Mouse (Mus musculus) limb, embryonic 14.5 days (tissue): Measurements from ENCODE around the gene Foxb2. TPM values are rescaled to one million over a fixed set of nuclear protein-coding genes. Genes with fewer than 3 reads are reported as not detected.

Source experiments
- ATAC-seq: fragments of 200-750 bp; cut with Nextera tagmentation; 2 replicates; pipeline ENCODE4 v1.8.0; 2017; ENCODE audit warnings: low read depth, moderate number of reproducible peaks, moderate TSS enrichment; ENCODE audit not compliant: low FRiP score
- DNase-seq: peaks from one replicate; pipeline ENCODE4 v3.0.0-alpha.2; 2015; ENCODE audit warnings: low spot score
- H3K27ac ChIP-seq: fragments of 300-500 bp; sonication (generic); replicated peaks from 2 replicates; pipeline ENCODE4 v1.5.1; 2014; ENCODE audit warnings: low read depth, mild to moderate bottlenecking, low read length, moderate library complexity, mixed read lengths
- H3K27me3 ChIP-seq: fragments of 300-500 bp; sonication (generic); 2 replicates; pipeline ENCODE4 v1.6.1; 2014; ENCODE audit warnings: low read length, mixed read lengths; ENCODE audit not compliant: control insufficient read depth, insufficient read depth
- H3K36me3 ChIP-seq: fragments of 300-500 bp; sonication (generic); 2 replicates; pipeline ENCODE4 v1.6.1; 2014; ENCODE audit warnings: mild to moderate bottlenecking, low read length, moderate library complexity, mixed read lengths; ENCODE audit not compliant: control insufficient read depth, insufficient read depth
- H3K4me1 ChIP-seq: fragments of 300-500 bp; sonication (generic); 2 replicates; pipeline ENCODE4 v1.6.1; 2014; ENCODE audit warnings: antibody characterized with exemption, low read length, mixed read lengths; ENCODE audit not compliant: control insufficient read depth, insufficient read depth
- H3K4me2 ChIP-seq: fragments of 300-500 bp; sonication (generic); replicated peaks from 2 replicates; pipeline ENCODE4 v1.6.1; 2014; ENCODE audit warnings: low read depth, mild to moderate bottlenecking, low read length, moderate library complexity; ENCODE audit not compliant: severe bottlenecking
- H3K4me3 ChIP-seq: fragments of 300-500 bp; sonication (generic); replicated peaks from 2 replicates; pipeline ENCODE4 v1.5.1; 2014; ENCODE audit warnings: low read length
- H3K9ac ChIP-seq: fragments of 300-500 bp; sonication (generic); 2 replicates; pipeline ENCODE4 v1.6.1; 2014; ENCODE audit warnings: mild to moderate bottlenecking, low read depth, low read length, moderate library complexity; ENCODE audit not compliant: severe bottlenecking
- H3K9me3 ChIP-seq: fragments of 300-500 bp; sonication (generic); 2 replicates; pipeline ENCODE4 v1.6.1; 2016; ENCODE audit warnings: low read length; ENCODE audit not compliant: control insufficient read depth
- POLR2A ChIP-seq: fragments of 200-500 bp; IDR thresholded peaks from 2 replicates; pipeline ENCODE4 v1.8.0; 2012; ENCODE audit warnings: inconsistent platforms, mild to moderate bottlenecking, moderate library complexity, borderline replicate concordance; ENCODE audit not compliant: insufficient read depth, insufficient read length; ENCODE audit errors: extremely low read depth
- WGBS: fragments of 180-500 bp; shearing (Covaris S2); extraction: QIAGEN DNeasy Blood & Tissue Kit; methylation state at CpG from one replicate; pipeline ENCODE4 v1.1.7; 2014; 5-methylcytosine and 5-hydroxymethylcytosine counted together
- polyA plus RNA-seq, 2 experiments: library from polyadenylated mRNA; depleted of rRNA in 1 of 2; stranded (reverse) in 1 of 2; unstranded in 1 of 2; fragments of >200 nt; fragmentation: Nextera tagmentation in 1 of 2; extraction: Ambion mirVana in 1 of 2; gene quantifications; 2 replicates each; pipeline versions ENCODE4 v1.2.1 to v1.2.3; 2012 to 2014

Foxb2 gene
- polyA plus RNA-seq, 2 experiments = 0.11 TPM; not detected in 1

- Histone ChIP-seq H3K9ac (no peak overlapping the region), H3K27me3 (no peaks in the 10 kb centered on the region), H3K36me3 (no peaks in the 10 kb centered on the region), H3K4me3 (no peak overlapping the region), H3K9me3 (no peaks in the 10 kb centered on the region), H3K27ac (no peak overlapping the region), H3K4me2 (no peak overlapping the region), H3K4me1 (no peaks in the 10 kb centered on the region)
- no peak for TF ChIP-seq POLR2A
- ATAC-seq = no peak
- WGBS = 27% methylated on average over 9 of the region's 9 CpGs
- DNase-seq = no peak
Observed at GRCm38 (mm10) chr19:16841516-16842249, 31.9 kb downstream of the Foxb2 start.

GRCm38 (mm10) chr19:16841001-16841400 is 32.6 kb downstream of the Foxb2 start:
- DNase-seq (no peak), ATAC-seq (no peak)
- no peak overlapping the region for H3K27ac ChIP-seq
- no peaks in the 10 kb centered on the region for H3K27me3 ChIP-seq
- H3K4me1 ChIP-seq = no peaks in the 10 kb centered on the region
- H3K9me3 ChIP-seq = no peaks in the 10 kb centered on the region
- WGBS = 73% methylated on average over 8 of the region's 8 CpGs
- H3K4me3 ChIP-seq = no peak overlapping the region
- H3K36me3 ChIP-seq = no peaks in the 10 kb centered on the region
- H3K4me2 ChIP-seq = no peak overlapping the region
- H3K9ac ChIP-seq = no peak overlapping the region
- TF ChIP-seq POLR2A = no peak

- no peak for DNase-seq
- no peak overlapping the region for H3K4me2 ChIP-seq
- no peaks in the 10 kb centered on the region for H3K9me3 ChIP-seq
- no peak overlapping the region for H3K27ac ChIP-seq
- no peak for TF ChIP-seq POLR2A
- no peaks in the 10 kb centered on the region for H3K36me3 ChIP-seq
- no peaks in the 10 kb centered on the region for H3K27me3 ChIP-seq
- ATAC-seq = no peak
- WGBS = 61% methylated on average over 5 of the region's 5 CpGs
- H3K4me1 ChIP-seq = no peaks in the 10 kb centered on the region
- H3K9ac ChIP-seq = no peak overlapping the region
- H3K4me3 ChIP-seq = no peak overlapping the region
Observed at GRCm38 (mm10) chr19:16827657-16828056, 45.9 kb downstream of the Foxb2 start.

- no peak overlapping the region for H3K4me2 ChIP-seq
- no peaks in the 10 kb centered on the region for H3K4me1 ChIP-seq
- H3K9me3 ChIP-seq = no peaks in the 10 kb centered on the region
- no peaks in the 10 kb centered on the region for H3K36me3 ChIP-seq
- ATAC-seq (no peak), DNase-seq (no peak)
- no peak overlapping the region for H3K9ac ChIP-seq
- no peak for TF ChIP-seq POLR2A
- no peak overlapping the region for H3K27ac ChIP-seq
- 64% methylated on average over 5 of the region's 5 CpGs for WGBS
- H3K27me3 ChIP-seq = no peaks in the 10 kb centered on the region
- no peak overlapping the region for H3K4me3 ChIP-seq
Observed at GRCm38 (mm10) chr19:16825228-16825627, 48.4 kb downstream of the Foxb2 start.

Other genes with a start within 250 kb of the Foxb2 start
- gene Vps13a, start 92.9 kb downstream of the Foxb2 start, polyA plus RNA-seq (2012; rRNA removed) = 6.9 and 7.8 TPM in 2 replicates
- 8.6 and 9.6 TPM in 2 replicates for gene Vps13a, start 92.9 kb downstream of the Foxb2 start, polyA plus RNA-seq (2014; fragmentation: Nextera tagmentation; extraction: Ambion mirVana)
- gene Prune2, start 82.3 kb upstream of the Foxb2 start, polyA plus RNA-seq (2012; rRNA removed) = 1.7 and 2.1 TPM in 2 replicates
- 1.9 and 2.3 TPM in 2 replicates for gene Prune2, start 82.3 kb upstream of the Foxb2 start, polyA plus RNA-seq (2014; fragmentation: Nextera tagmentation; extraction: Ambion mirVana)